Mouse (Mus musculus) testis, postnatal 14 days (tissue): ENCODE measurements at regions not wholly inside any gene's neighbourhood (a gene's known extent, or its start where the extent isn't known, plus 50 kb on each side); places are given as distances from the start of the nearest gene placed in this dataset.

Experiments
- DNase-seq: peaks from one replicate; pipeline ENCODE4 v3.0.0; 2021; ENCODE audit warnings: low spot score

DNA sequence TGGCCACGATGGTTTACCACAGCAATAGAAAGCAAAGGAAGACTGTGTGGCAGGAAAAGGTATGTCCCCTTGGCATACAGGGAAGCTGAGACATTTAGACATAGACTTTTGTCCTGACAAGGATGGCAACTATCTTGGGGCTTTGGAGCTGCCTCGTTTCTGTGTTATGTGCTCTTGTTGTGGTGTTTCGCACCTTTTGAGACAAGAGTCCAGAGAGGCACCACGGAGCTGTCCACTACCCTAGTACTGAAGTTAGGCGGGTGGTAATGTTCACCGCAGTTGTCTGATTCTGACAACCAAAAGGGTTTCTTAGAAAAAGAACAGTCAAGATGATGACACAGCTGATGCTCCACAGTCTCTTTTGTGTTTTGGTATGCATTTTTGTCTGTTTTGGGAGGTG is 90.9 kb upstream of the Got2 start:
- no peak for DNase-seq

DNA sequence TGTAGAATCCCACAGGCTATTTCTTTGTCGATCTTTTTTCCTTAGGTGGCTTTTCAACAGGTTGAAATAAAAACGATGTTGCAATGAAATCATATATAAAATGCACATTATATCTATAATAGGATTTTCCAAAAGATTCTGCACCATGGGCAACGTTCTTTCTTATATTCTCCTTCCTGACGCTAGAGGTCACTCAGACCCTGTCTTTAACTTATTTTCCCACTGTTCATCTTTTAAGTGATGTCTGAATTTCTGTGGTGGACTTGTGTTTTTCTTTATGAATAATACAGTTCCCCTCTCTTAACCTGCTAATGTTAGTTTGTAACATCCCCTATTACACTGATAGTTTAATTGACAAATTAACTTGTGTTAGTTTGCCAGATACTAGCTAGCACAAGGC is 86.5 kb upstream of the Got2 start:
- DNase-seq, result no peak

DNA sequence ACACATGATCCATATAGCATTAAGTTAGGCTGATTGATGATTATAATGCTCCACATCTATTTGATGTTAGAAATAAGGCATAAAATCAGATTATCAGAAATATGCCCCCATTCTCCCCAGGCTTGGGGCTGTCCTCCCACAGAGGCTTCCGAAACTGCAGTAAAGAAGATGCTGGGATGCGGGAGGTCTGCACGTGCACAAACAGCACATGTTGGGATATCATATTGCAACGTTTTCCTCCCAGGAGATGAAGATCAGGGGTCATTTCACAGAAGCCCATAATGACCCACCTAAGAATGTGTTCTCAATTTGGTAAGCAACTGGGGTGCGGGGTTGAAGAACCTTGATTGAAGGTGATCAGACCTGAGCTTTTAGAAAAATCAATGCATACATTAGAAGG is 85.9 kb upstream of the Got2 start:
- DNase-seq, result no peak

DNA sequence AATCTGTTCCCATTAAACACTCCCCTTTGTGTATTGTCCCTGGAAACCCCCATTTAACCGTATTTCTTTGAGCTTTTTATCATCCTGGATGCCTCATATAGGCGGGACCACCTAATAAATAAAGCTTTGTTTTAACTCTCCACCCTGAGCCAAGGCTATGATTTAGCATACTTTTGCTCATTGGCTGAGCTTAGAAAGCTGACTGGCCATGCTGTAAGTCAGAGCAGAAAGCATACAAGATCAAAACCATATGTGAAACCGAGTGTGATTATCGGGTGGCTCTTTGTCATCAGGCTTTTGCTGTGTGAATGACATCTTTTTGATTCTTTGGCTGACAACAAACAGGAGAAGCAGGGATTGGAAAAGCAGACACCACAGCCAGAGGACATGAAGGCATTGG is 85.2 kb upstream of the Got2 start:
- no peak for DNase-seq

DNA sequence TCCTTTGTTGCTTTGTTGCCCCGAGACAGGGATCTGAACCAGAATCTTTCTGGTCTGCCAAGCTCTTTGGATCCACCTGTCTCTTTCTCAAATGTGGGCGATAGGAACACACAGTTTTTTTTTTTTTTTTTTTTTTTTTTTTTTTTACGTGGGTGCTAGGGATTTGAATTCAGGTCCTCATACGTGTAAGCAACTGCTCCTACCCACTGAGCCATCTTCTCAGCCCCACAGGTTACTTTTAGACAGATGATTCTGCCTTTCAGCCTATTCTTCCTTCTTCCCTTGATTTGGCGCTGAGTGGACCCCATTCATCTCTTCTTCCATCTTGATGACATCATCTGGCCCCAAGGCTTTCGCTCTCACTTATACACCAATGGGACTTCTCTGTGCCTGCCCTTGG is 80.5 kb upstream of the Got2 start:
- DNase-seq, result no peak

DNA sequence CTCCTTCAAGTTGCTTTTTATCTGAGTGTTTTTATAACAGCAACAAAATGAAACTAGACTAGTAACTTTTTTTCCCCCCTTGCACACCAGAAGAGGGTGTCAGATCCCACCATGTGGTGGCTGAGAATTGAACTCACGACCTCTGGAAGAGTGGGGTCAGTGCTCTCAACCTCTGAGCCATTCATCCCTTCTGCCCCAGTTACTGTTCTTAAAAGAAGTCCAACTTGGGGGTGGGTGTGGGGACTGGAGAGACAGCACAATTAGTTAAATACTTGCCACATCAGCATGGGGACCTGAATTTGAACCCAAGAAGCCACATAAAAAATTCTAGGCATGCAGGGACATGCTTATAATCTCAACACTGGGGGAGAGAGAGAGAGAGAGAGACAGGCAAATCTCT is 78.1 kb upstream of the Got2 start:
- no peak for DNase-seq

DNA sequence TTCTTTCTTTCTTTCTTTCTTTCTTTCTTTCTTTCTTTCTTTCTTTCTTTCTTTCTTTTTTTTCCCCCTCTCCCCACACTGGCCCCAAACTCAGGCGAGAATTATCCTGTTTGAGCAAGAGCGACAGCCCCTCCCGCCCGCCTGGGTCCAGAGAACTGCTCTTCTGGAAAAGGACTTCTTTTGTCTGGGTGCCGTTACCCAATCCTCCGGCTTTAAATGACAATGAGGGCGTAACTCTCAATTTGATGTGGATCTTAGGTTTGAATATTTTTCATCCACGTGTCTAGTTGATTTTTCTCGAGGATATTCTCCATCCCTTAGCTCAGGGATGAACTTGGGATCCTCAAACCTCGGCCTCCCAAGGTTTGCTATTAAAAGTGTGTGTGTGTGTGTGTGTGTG is 63.9 kb upstream of the Got2 start:
- no peak for DNase-seq

DNA sequence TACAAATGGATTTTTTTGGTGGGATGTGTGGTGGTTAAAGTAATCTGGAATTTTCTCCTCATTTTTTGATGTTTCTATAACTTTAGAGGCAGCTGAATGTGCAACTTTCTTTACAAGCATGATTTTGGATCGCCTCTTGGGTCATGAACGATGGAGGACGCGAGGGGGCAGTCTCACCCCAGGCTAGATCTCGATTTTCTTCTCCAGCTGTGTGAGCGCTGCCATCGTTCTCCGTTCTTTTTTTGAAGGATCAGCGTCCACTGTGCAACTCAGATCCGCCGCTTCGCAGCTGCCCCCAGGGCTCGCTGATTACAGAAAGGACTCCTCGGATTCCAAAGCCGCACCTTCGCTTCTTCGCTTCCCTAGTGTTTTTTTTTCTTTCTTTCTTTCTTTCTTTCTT is 63.4 kb upstream of the Got2 start:
- DNase-seq, result peak; percentile 53
